Mouse (Mus musculus): Measurements from ENCODE around the gene Syn1. TPM values are rescaled to one million over a fixed set of nuclear protein-coding genes. Genes with fewer than 3 reads are reported as not detected.
A peak's percentile ranks its signal among the peaks of the same experiment; 100 is the strongest.

Syn1 gene
- 37.5 and 37.7 TPM in 2 replicates for polyA plus RNA-seq (2015; fragmentation: Nextera tagmentation; extraction: Ambion mirVana)

- ATAC-seq = peak; percentile 97
- Histone ChIP-seq H3K27me3 (replicated peaks; ENCODE audit: control insufficient read depth, insufficient read depth, low read length) (no peaks in the 10 kb centered on the region), H3K4me3 (replicated peaks; ENCODE audit: low read length) (peak within 1 kb of the TSS; percentile 66), H3K4me2 (ENCODE audit: low read length) (peak within 1 kb of the TSS; percentile 60), H3K4me1 (replicated peaks; ENCODE audit: control insufficient read depth, insufficient read depth, low read length) (peaks cover 9% of the 10 kb centered on the region; the same call in 1 of the 2 replicates), H3K9ac (replicated peaks; ENCODE audit: low read depth, low read length) (peak within 1 kb of the TSS; percentile 67), H3K36me3 (ENCODE audit: control insufficient read depth, insufficient read depth) (no peaks in the 10 kb centered on the region), H3K27ac (ENCODE audit: low read length) (peak within 1 kb of the TSS; percentile 66), H3K9me3 (ENCODE audit: control insufficient read depth, low read length) (no peaks in the 10 kb centered on the region)
- WGBS = 23% methylated on average over 32 of the region's 44 CpGs
These were observed at the start of gene Syn1 for GRCm38 (mm10) chrX:20920844-20921364. Syn1 (minus strand) TSS chrX:20921004.

- H3K27me3 ChIP-seq (replicated peaks; ENCODE audit: control insufficient read depth, insufficient read depth, low read length) = no peaks in the 10 kb centered on the region
- H3K4me3 ChIP-seq (replicated peaks; ENCODE audit: low read length) = peak within 1 kb of the TSS; percentile 56
- H3K4me2 ChIP-seq (ENCODE audit: low read length) = peak within 1 kb of the TSS; percentile 47
- 0 out of 2 replicates have a peak, but pooled peaks cover 3% of the 10 kb centered on the region for H3K4me1 ChIP-seq (replicated peaks; ENCODE audit: control insufficient read depth, insufficient read depth, low read length)
- H3K36me3 ChIP-seq (ENCODE audit: control insufficient read depth, insufficient read depth) = no peaks in the 10 kb centered on the region
- no peaks in the 10 kb centered on the region for H3K9me3 ChIP-seq (ENCODE audit: control insufficient read depth, low read length)
- WGBS = 25% methylated on average over 57 of the region's 57 CpGs
- ATAC-seq = peak; percentile 98
- H3K9ac ChIP-seq (replicated peaks; ENCODE audit: low read depth, low read length) = peak within 1 kb of the TSS; percentile 55
- H3K27ac ChIP-seq (ENCODE audit: low read length) = peak within 1 kb of the TSS; percentile 69
These were observed 40.9 kb upstream of the Syn1 start, which contains the start of gene Uxt for GRCm38 (mm10) chrX:20961477-20962378. Uxt (minus strand) TSS chrX:20962017.

- peaks cover 5% of the 10 kb centered on the region for H3K4me1 ChIP-seq (replicated peaks; ENCODE audit: control insufficient read depth, insufficient read depth, low read length)
- H3K27me3 ChIP-seq (replicated peaks; ENCODE audit: control insufficient read depth, insufficient read depth, low read length) = no peaks in the 10 kb centered on the region
- 13% methylated on average over 12 of the region's 30 CpGs for whole genome bisulfite sequencing
- no peaks in the 10 kb centered on the region for H3K36me3 ChIP-seq (ENCODE audit: control insufficient read depth, insufficient read depth)
- ATAC-seq = peak; percentile 97
- peak within 1 kb of the TSS; percentile 74 for H3K9ac ChIP-seq (replicated peaks; ENCODE audit: low read depth, low read length)
- H3K4me2 ChIP-seq (ENCODE audit: low read length) = peak within 1 kb of the TSS; percentile 58
- peak within 1 kb of the TSS; percentile 61 for H3K4me3 ChIP-seq (replicated peaks; ENCODE audit: low read length)
- no peaks in the 10 kb centered on the region for H3K9me3 ChIP-seq (ENCODE audit: control insufficient read depth, low read length)
- peak within 1 kb of the TSS; percentile 65 for H3K27ac ChIP-seq (ENCODE audit: low read length)
These were observed 29.5 kb upstream of the Syn1 start, which contains the start of gene Elk1 for GRCm38 (mm10) chrX:20950191-20950880. Elk1 (minus strand) TSS chrX:20950608.

- 14% methylated on average over 4 of the region's 4 CpGs for WGBS
- no peaks in the 10 kb centered on the region for H3K36me3 ChIP-seq (ENCODE audit: control insufficient read depth, insufficient read depth)
- H3K4me1 ChIP-seq (replicated peaks; ENCODE audit: control insufficient read depth, insufficient read depth, low read length) = peaks cover 5% of the 10 kb centered on the region
- H3K4me3 ChIP-seq (replicated peaks; ENCODE audit: low read length) = no peak overlapping the region
- no peaks in the 10 kb centered on the region for H3K9me3 ChIP-seq (ENCODE audit: control insufficient read depth, low read length)
- H3K27ac ChIP-seq (ENCODE audit: low read length) = no peak overlapping the region
- no peak overlapping the region for H3K4me2 ChIP-seq (ENCODE audit: low read length)
- ATAC-seq = no peak
- no peaks in the 10 kb centered on the region for H3K27me3 ChIP-seq (replicated peaks; ENCODE audit: control insufficient read depth, insufficient read depth, low read length)
- H3K9ac ChIP-seq (replicated peaks; ENCODE audit: low read depth, low read length) = no peak overlapping the region
These were observed 25.3 kb upstream of the Syn1 start for GRCm38 (mm10) chrX:20946055-20946454.

- 0 out of 2 replicates have a peak, but pooled peaks cover 9% of the 10 kb centered on the region for H3K36me3 ChIP-seq (ENCODE audit: control insufficient read depth, insufficient read depth)
- no peak overlapping the region for H3K4me3 ChIP-seq (replicated peaks; ENCODE audit: low read length)
- no peak overlapping the region for H3K27ac ChIP-seq (ENCODE audit: low read length)
- no peak overlapping the region for H3K4me2 ChIP-seq (ENCODE audit: low read length)
- H3K27me3 ChIP-seq (replicated peaks; ENCODE audit: control insufficient read depth, insufficient read depth, low read length) = no peaks in the 10 kb centered on the region
- no peaks in the 10 kb centered on the region for H3K9me3 ChIP-seq (ENCODE audit: control insufficient read depth, low read length)
- ATAC-seq = no peak
- no peaks in the 10 kb centered on the region for H3K4me1 ChIP-seq (replicated peaks; ENCODE audit: control insufficient read depth, insufficient read depth, low read length)
- no peak overlapping the region for H3K9ac ChIP-seq (replicated peaks; ENCODE audit: low read depth, low read length)
- 83% methylated on average over 1 of the region's 1 CpGs for WGBS
These were observed 11.2 kb upstream of the Syn1 start for GRCm38 (mm10) chrX:20931963-20932362.

GRCm38 (mm10) chrX:20931364-20931763 lies 10.6 kb upstream of the Syn1 start, which contains the start of gene Cfp:
Cfp (minus strand) TSS chrX:20931555.
- no peak for ATAC-seq
- H3K4me1 ChIP-seq (replicated peaks; ENCODE audit: control insufficient read depth, insufficient read depth, low read length) = no peaks in the 10 kb centered on the region
- no peak within 1 kb of the TSS for H3K4me3 ChIP-seq (replicated peaks; ENCODE audit: low read length)
- H3K9ac ChIP-seq (replicated peaks; ENCODE audit: low read depth, low read length) = no peak within 1 kb of the TSS
- 0 out of 2 replicates have a peak, but pooled peaks cover 9% of the 10 kb centered on the region for H3K36me3 ChIP-seq (ENCODE audit: control insufficient read depth, insufficient read depth)
- H3K27ac ChIP-seq (ENCODE audit: low read length) = no peak within 1 kb of the TSS
- H3K9me3 ChIP-seq (ENCODE audit: control insufficient read depth, low read length) = no peaks in the 10 kb centered on the region
- no peaks in the 10 kb centered on the region for H3K27me3 ChIP-seq (replicated peaks; ENCODE audit: control insufficient read depth, insufficient read depth, low read length)
- no peak within 1 kb of the TSS for H3K4me2 ChIP-seq (ENCODE audit: low read length)
- 91% methylated on average over 1 of the region's 1 CpGs for WGBS

- Histone ChIP-seq H3K4me2 (ENCODE audit: low read length) (no peak overlapping the region), H3K27me3 (replicated peaks; ENCODE audit: control insufficient read depth, insufficient read depth, low read length) (no peaks in the 10 kb centered on the region), H3K9ac (replicated peaks; ENCODE audit: low read depth, low read length) (no peak overlapping the region), H3K36me3 (ENCODE audit: control insufficient read depth, insufficient read depth) (0 out of 2 replicates have a peak, but pooled peaks cover 4% of the 10 kb centered on the region), H3K4me1 (replicated peaks; ENCODE audit: control insufficient read depth, insufficient read depth, low read length) (no peaks in the 10 kb centered on the region), H3K9me3 (ENCODE audit: control insufficient read depth, low read length) (no peaks in the 10 kb centered on the region), H3K27ac (ENCODE audit: low read length) (no peak overlapping the region), H3K4me3 (replicated peaks; ENCODE audit: low read length) (no peak overlapping the region)
- no peak for ATAC-seq
- 79% methylated on average over 1 of the region's 1 CpGs for WGBS
These were observed 9.1 kb upstream of the Syn1 start for GRCm38 (mm10) chrX:20929859-20930258.

- H3K4me2 ChIP-seq (ENCODE audit: low read length) = no peak overlapping the region
- no peaks in the 10 kb centered on the region for H3K27me3 ChIP-seq (replicated peaks; ENCODE audit: control insufficient read depth, insufficient read depth, low read length)
- H3K4me3 ChIP-seq (replicated peaks; ENCODE audit: low read length) = no peak overlapping the region
- no peaks in the 10 kb centered on the region for H3K4me1 ChIP-seq (replicated peaks; ENCODE audit: control insufficient read depth, insufficient read depth, low read length)
- no peak overlapping the region for H3K27ac ChIP-seq (ENCODE audit: low read length)
- no peak overlapping the region for H3K9ac ChIP-seq (replicated peaks; ENCODE audit: low read depth, low read length)
- H3K9me3 ChIP-seq (ENCODE audit: control insufficient read depth, low read length) = no peaks in the 10 kb centered on the region
- H3K36me3 ChIP-seq (ENCODE audit: control insufficient read depth, insufficient read depth) = 0 out of 2 replicates have a peak, but pooled peaks cover 4% of the 10 kb centered on the region
- ATAC-seq = no peak
These were observed 4.2 kb upstream of the Syn1 start for GRCm38 (mm10) chrX:20924976-20925375.

- no peak overlapping the region for H3K4me2 ChIP-seq (ENCODE audit: low read length)
- 79% methylated on average over 1 of the region's 1 CpGs for WGBS
- no peak overlapping the region for H3K9ac ChIP-seq (replicated peaks; ENCODE audit: low read depth, low read length)
- H3K4me3 ChIP-seq (replicated peaks; ENCODE audit: low read length) = no peak overlapping the region
- ATAC-seq = no peak
- H3K27me3 ChIP-seq (replicated peaks; ENCODE audit: control insufficient read depth, insufficient read depth, low read length) = no peaks in the 10 kb centered on the region
- H3K27ac ChIP-seq (ENCODE audit: low read length) = no peak overlapping the region
- H3K4me1 ChIP-seq (replicated peaks; ENCODE audit: control insufficient read depth, insufficient read depth, low read length) = peaks cover 9% of the 10 kb centered on the region; the same call in 1 of the 2 replicates
- H3K9me3 ChIP-seq (ENCODE audit: control insufficient read depth, low read length) = no peaks in the 10 kb centered on the region
- H3K36me3 ChIP-seq (ENCODE audit: control insufficient read depth, insufficient read depth) = no peaks in the 10 kb centered on the region
These were observed 2.7 kb upstream of the Syn1 start for GRCm38 (mm10) chrX:20923506-20923905.

Measured in forebrain, embryonic 16.5 days (tissue).